Mouse (Mus musculus): Measurements from ENCODE around the gene Gas2l2.

DNA sequence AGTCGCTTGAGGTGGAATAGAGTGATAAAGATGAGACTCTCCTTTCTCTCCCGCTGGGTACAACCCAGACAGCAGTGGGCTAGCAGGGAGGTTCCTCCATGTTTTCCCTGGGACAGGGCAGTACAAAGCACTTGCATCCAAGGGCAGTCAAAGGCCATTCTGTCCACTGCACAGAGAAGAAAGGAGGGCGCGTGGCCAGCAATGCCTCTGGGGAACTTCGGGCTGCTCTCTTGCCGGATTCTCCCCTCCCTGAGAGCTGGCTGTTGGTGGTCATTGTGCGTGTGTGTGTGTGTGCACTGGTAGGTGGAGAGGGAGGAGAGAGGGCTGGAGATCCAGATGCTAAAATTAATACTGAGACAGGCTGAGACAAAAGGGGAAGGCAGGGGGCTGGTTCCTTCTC is 12.0 kb upstream of the Gas2l2 start:
- no peak for TF ChIP-seq POLR2A (IDR thresholded peaks at IDR 0.05; ENCODE audit: borderline replicate concordance, low read depth, low read length)
- TF ChIP-seq CTCF (IDR thresholded peaks at IDR 0.05; ENCODE audit: low read depth, low read length): no peak
